8 mouse cellular contexts compared by ENCODE assay signal in the genomic region with DNA sequence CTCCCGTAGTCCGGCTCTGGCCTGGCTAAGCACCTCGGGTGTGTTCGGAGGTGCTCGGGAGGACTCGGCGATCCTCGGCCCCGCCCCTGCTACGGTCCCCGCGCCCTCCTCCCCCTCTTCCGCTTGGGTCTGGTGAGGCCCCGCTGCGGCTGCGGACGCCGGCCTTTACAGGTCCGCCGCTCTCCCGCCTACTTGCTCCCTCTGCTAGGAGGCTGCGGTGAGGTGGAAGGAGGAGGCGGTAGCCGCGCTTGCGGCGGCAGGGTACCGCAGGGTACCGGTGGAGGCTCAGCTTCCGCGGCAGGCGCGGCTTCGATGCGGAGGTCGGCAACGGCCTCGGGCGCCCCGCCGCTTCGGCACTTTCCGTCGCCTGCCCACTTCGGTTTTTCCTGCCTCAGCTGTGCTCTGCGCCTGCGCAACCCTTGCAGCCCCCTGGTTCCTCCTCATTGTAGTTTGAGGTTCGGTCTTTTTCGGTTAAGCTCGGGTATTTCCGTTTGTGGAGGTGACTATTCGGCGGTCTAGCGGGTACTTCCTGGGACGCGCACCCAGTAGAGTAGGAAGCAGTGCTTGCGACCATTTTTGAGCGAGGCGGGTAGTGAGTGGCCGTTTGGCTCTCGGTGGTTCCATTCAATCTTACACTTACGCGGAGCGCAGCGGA. TPM values are rescaled to one million over a fixed set of nuclear protein-coding genes. Genes with fewer than 3 reads are reported as not detected.
DNase-seq lines count a peak whose midpoint lies in the region; ATAC-seq and TF ChIP-seq lines count a peak whose summit lies in the region.

A gene (minus strand): TSS at position 375 of the 655 bp plus-strand sequence.

- peak; percentile 91 for ATAC-seq in forebrain, embryonic 13.5 days
- ATAC-seq in liver, postnatal 0 days, result peak; percentile 92
- peak; percentile 90 for ATAC-seq in neural tube, embryonic 14.5 days (ENCODE audit: low read depth)

- H3K4me3 ChIP-seq in CH12.LX (replicated peaks in 1 of 3; ENCODE audit: low read depth in 2 of 3, low read length in 2 of 3, poor library complexity in 1 of 3), result peak within 1 kb of the TSS; percentile 84 to 92 (median 91)
- H3K4me3 ChIP-seq in forebrain, embryonic 13.5 days, result peak within 1 kb of the TSS; percentile 72
- H3K4me3 ChIP-seq in liver, postnatal 0 days (ENCODE audit: low read depth, low read length), result peak within 1 kb of the TSS; percentile 85
- H3K4me3 ChIP-seq in neural tube, embryonic 14.5 days (ENCODE audit: low read depth, low read length), result peak within 1 kb of the TSS; percentile 62

- TF ChIP-seq CTCF in CH12.LX (conservative IDR thresholded peaks at IDR 0.05 in 1 of 2, IDR thresholded peaks at IDR 0.05 in 1 of 2; ENCODE audit: low read depth in 2 of 2, low read length in 2 of 2), result no peak
- no peak for TF ChIP-seq CTCF in liver, postnatal 0 days (IDR thresholded peaks at IDR 0.05; ENCODE audit: low read depth)

- no peaks in the 10 kb centered on the region for H3K27me3 ChIP-seq in CH12.LX (replicated peaks)
- peaks cover 21% of the 10 kb centered on the region for H3K27me3 ChIP-seq in forebrain, embryonic 13.5 days
- H3K27me3 ChIP-seq in liver, postnatal 0 days (ENCODE audit: insufficient read depth, low read length), result peaks cover 4% of the 10 kb centered on the region; the same call in 1 of the 2 replicates
- H3K27me3 ChIP-seq in neural tube, embryonic 14.5 days (ENCODE audit: control insufficient read depth, insufficient read depth, low read length), result peaks cover 8% of the 10 kb centered on the region

- peak within 1 kb of the TSS; percentile 74 for H3K4me2 ChIP-seq in CH12.LX (ENCODE audit: insufficient read depth, low read depth, poor library complexity, severe bottlenecking)
- peak within 1 kb of the TSS; percentile 91 for H3K4me2 ChIP-seq in forebrain, embryonic 13.5 days
- H3K4me2 ChIP-seq in liver, postnatal 0 days (ENCODE audit: low read depth, low read length), result peak within 1 kb of the TSS; percentile 85
- H3K4me2 ChIP-seq in neural tube, embryonic 14.5 days (ENCODE audit: low read depth, low read length), result peak within 1 kb of the TSS; percentile 78

- peaks cover 15 to 48% of the 10 kb centered on the region in 2 experiments for H3K4me1 ChIP-seq in CH12.LX (ENCODE audit: control insufficient read depth in 1 of 2, insufficient read depth in 2 of 2)
- H3K4me1 ChIP-seq in forebrain, embryonic 13.5 days, result peaks cover 45% of the 10 kb centered on the region
- H3K4me1 ChIP-seq in liver, postnatal 0 days (ENCODE audit: insufficient read depth), result peaks cover 39% of the 10 kb centered on the region
- peaks cover 25% of the 10 kb centered on the region for H3K4me1 ChIP-seq in neural tube, embryonic 14.5 days (ENCODE audit: control insufficient read depth, insufficient read depth, low read length)

- peak within 1 kb of the TSS; percentile 97 for H3K9ac ChIP-seq in CH12.LX (ENCODE audit: insufficient read depth, low read depth)
- peak within 1 kb of the TSS; percentile 93 for H3K9ac ChIP-seq in forebrain, embryonic 13.5 days
- H3K9ac ChIP-seq in liver, postnatal 0 days (replicated peaks), result peak within 1 kb of the TSS; percentile 100
- peak within 1 kb of the TSS; percentile 89 for H3K9ac ChIP-seq in neural tube, embryonic 14.5 days (replicated peaks; ENCODE audit: low read depth, low read length)

- intact Hi-C loops in heart, postnatal 10 days (cut with DNase I), result loop anchor here (5.0 kb wide), 2 partner anchors 61 to 116 kb away; a partner anchor contains a TSS

- in situ Hi-C loops in CH12.LX (cut with MboI; ENCODE audit: low pct_ligation_motif_present, low pct_unique_long_range_greater_than_20kb, low sequenced_read_pairs), result no loop called here

- dilution Hi-C loops in CH12.LX (cut with MboI; ENCODE audit: extremely low pct_ligation_motif_present, extremely low pct_unique_long_range_greater_than_20kb, low sequenced_read_pairs), result no loop called here

- peaks cover 18 to 33% of the 10 kb centered on the region in 2 experiments for H3K36me3 ChIP-seq in CH12.LX (replicated peaks in 1 of 2; ENCODE audit: control insufficient read depth in 1 of 2, insufficient read depth in 1 of 2, low read length in 1 of 2)
- H3K36me3 ChIP-seq in forebrain, embryonic 13.5 days (ENCODE audit: poor library complexity, severe bottlenecking), result peaks cover 24% of the 10 kb centered on the region
- H3K36me3 ChIP-seq in liver, postnatal 0 days (replicated peaks; ENCODE audit: insufficient read depth, low read length), result peaks cover 18% of the 10 kb centered on the region
- H3K36me3 ChIP-seq in neural tube, embryonic 14.5 days (ENCODE audit: control insufficient read depth, insufficient read depth, low read length), result peaks cover 15% of the 10 kb centered on the region

- peak; percentile 99 for DNase-seq in CH12.LX (ENCODE audit: extremely low read depth)
- DNase-seq in c-Kit-positive CD71-positive TER-119-positive erythroid progenitor cells, embryonic 14.5 days (ENCODE audit: low spot score), result peak; percentile 88
- peak; percentile 99 for DNase-seq in heart, postnatal 10 days
- DNase-seq in large intestine, adult 2 months (ENCODE audit: low read depth, low spot score), result peak; percentile 81
- DNase-seq in liver, postnatal 0 days, result peak; percentile 96
- peak; percentile 99 for DNase-seq in testis, postnatal 10 days (ENCODE audit: low spot score)

- no peak for TF ChIP-seq RAD21 in CH12.LX (IDR thresholded peaks at IDR 0.05; ENCODE audit: low read depth, low read length)

- peaks cover 18% of the 10 kb centered on the region for H3K79me2 ChIP-seq in CH12.LX (replicated peaks; ENCODE audit: control insufficient read depth, extremely low read depth, insufficient read depth, poor library complexity, severe bottlenecking)

- no peaks in the 10 kb centered on the region for H3K9me3 ChIP-seq in CH12.LX (replicated peaks; ENCODE audit: low read length)
- no peaks in the 10 kb centered on the region for H3K9me3 ChIP-seq in forebrain, embryonic 13.5 days (replicated peaks)
- no peaks in the 10 kb centered on the region for H3K9me3 ChIP-seq in liver, postnatal 0 days (ENCODE audit: low read length)
- no peaks in the 10 kb centered on the region for H3K9me3 ChIP-seq in neural tube, embryonic 14.5 days (ENCODE audit: control insufficient read depth, low read length)

- TF ChIP-seq POLR2A in CH12.LX (IDR thresholded peaks at IDR 0.05; ENCODE audit: low read depth, low read length), result peak; percentile 87

- H3K27ac ChIP-seq in CH12.LX (ENCODE audit: insufficient read depth, low read depth), result peak within 1 kb of the TSS; percentile 100
- H3K27ac ChIP-seq in forebrain, embryonic 13.5 days, result peak within 1 kb of the TSS; percentile 100
- H3K27ac ChIP-seq in liver, postnatal 0 days (ENCODE audit: low read depth), result peak within 1 kb of the TSS; percentile 100
- H3K27ac ChIP-seq in neural tube, embryonic 14.5 days (ENCODE audit: low read depth, low read length), result peak within 1 kb of the TSS; percentile 100

- TF ChIP-seq EP300 in CH12.LX (IDR thresholded peaks at IDR 0.05; ENCODE audit: low read length), result no peak
- TF ChIP-seq EP300 in liver, postnatal 0 days (IDR thresholded peaks at IDR 0.05; ENCODE audit: low read depth), result no peak

- WGBS in forebrain, embryonic 13.5 days, result under 1% methylated on average over 52 of the region's 65 CpGs
- WGBS in large intestine, adult 2 months, result under 1% methylated on average over 61 of the region's 65 CpGs
- WGBS in liver, postnatal 0 days (ENCODE audit: insufficient replicate concordance), result under 1% methylated on average over 62 of the region's 65 CpGs
- under 1% methylated on average over 63 of the region's 65 CpGs for WGBS in neural tube, embryonic 14.5 days

TF ChIP-seq in CH12.LX, 34 proteins besides CTCF, POLR2A, EP300 and RAD21 (continues in another document):
- TF ChIP-seq ZNF384 (IDR thresholded peaks at IDR 0.05; ENCODE audit: low read depth, low read length) (no peak), HCFC1 (IDR thresholded peaks at IDR 0.05; ENCODE audit: low read depth, low read length) (peak; percentile 67), NRF1 (IDR thresholded peaks at IDR 0.05; ENCODE audit: low read depth, low read length) (peak; percentile 97), NELFE (IDR thresholded peaks at IDR 0.05; ENCODE audit: low read depth, low read length) (peak; percentile 81; the same call in 1 of the 2 replicates), ELF1 (IDR thresholded peaks at IDR 0.05; ENCODE audit: low read depth, low read length) (peak; percentile 92), MAZ (IDR thresholded peaks at IDR 0.05; ENCODE audit: low read depth, low read length) (peak; percentile 67), MXI1 (IDR thresholded peaks at IDR 0.05; ENCODE audit: low read depth, low read length) (peak; percentile 57; the same call in 1 of the 2 replicates), TBP (conservative IDR thresholded peaks at IDR 0.05; ENCODE audit: low read depth, low read length) (peak; percentile 64; the same call in 1 of the 2 replicates), CHD1 (IDR thresholded peaks at IDR 0.05; ENCODE audit: low read depth, low read length) (no peak), JUN (IDR thresholded peaks at IDR 0.05; ENCODE audit: insufficient read depth, low read depth, low read length) (no peak), MEF2A (IDR thresholded peaks at IDR 0.05; ENCODE audit: borderline replicate concordance, low read depth, low read length) (no peak), RCOR1 (conservative IDR thresholded peaks at IDR 0.05; ENCODE audit: low read depth, low read length) (no peak), KAT2A (IDR thresholded peaks at IDR 0.05; ENCODE audit: insufficient replicate concordance, low read length) (0 out of 2 replicates have a peak, but pooled peaks have one; percentile 70), IRF4 (IDR thresholded peaks at IDR 0.05; ENCODE audit: low read depth, low read length) (0 out of 2 replicates have a peak, but pooled peaks have one; percentile 45), CHD2 (IDR thresholded peaks at IDR 0.05; ENCODE audit: low read length) (peak; percentile 56; the same call in 1 of the 2 replicates), GABPA (IDR thresholded peaks at IDR 0.05; ENCODE audit: insufficient replicate concordance, low read depth, low read length) (no peak), BHLHE40 (IDR thresholded peaks at IDR 0.05; ENCODE audit: low read depth, low read length) (peak; percentile 43), MAX (IDR thresholded peaks at IDR 0.05; ENCODE audit: low read length) (peak; percentile 50), UBTF (IDR thresholded peaks at IDR 0.05; ENCODE audit: low read depth, low read length) (peak; percentile 76; the same call in 1 of the 2 replicates)

RNA-seq across cellular contexts. Expression of the gene that starts here (rescaled TPM):
- total RNA-seq in CH12.LX (2012; rRNA removed) (134 and 156 TPM in 2 replicates), CH12.LX (2014; rRNA removed) (227 and 244 TPM in 2 replicates)
- 215 and 272 TPM in 2 replicates for polyA plus RNA-seq in CH12.LX (2012; ENCODE audit: insufficient read length, low read depth)
- polyA plus RNA-seq in forebrain, embryonic 13.5 days (2015; fragmentation: Nextera tagmentation; extraction: Ambion mirVana), result 44.0 and 53.7 TPM in 2 replicates
- total RNA-seq in heart, postnatal 10 days (2021), result 100 to 1,000 TPM; 185 to 188 TPM
- 188 and 202 TPM in 2 replicates for polyA plus RNA-seq in large intestine, adult 2 months (2012; rRNA removed)
- 53.8 and 59.8 TPM in 2 replicates for polyA plus RNA-seq in liver, postnatal 0 days (2015; fragmentation: Nextera tagmentation; extraction: Ambion mirVana)
- polyA plus RNA-seq in neural tube, embryonic 14.5 days (2014; fragmentation: Nextera tagmentation; extraction: Ambion mirVana), result 142 and 146 TPM in 2 replicates

Comparison
In these comparisons a context has a peak if more than half of its experiments do, and no peak if none do; other contexts are left out.
1. Peak in every context shown above with its lines: DNase-seq, ATAC-seq, H3K4me3 ChIP-seq and H3K27ac ChIP-seq.